Mouse (Mus musculus): ENCODE results near the gene Hmgcs2. TPM values are rescaled to one million over a fixed set of nuclear protein-coding genes. Genes with fewer than 3 reads are reported as not detected.
A peak's percentile ranks its signal among the peaks of the same experiment; 100 is the strongest.

The Hmgcs2 gene
- polyA plus RNA-seq, 1 experiment, result not detected

DNA sequence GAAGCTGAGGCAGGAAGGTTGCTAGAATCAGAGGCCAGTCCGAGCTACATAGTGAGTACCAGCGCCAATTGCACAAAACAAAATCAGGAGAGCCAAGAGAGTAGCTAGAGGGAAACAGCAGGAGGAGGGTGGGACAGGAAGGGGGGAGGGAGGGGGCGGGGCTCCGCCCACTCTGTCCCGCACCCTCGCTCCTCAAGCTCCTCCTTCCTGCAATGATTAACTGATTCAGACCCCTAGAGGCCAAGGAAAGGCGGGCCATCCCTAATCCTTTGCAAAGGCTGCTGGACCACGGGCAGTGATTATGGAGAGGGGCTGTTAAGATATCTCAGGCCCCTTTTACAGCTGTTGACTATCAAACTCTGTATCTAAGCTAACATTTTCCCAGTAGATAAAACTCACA is 68.5 kb downstream of the Hmgcs2 start:
- Histone ChIP-seq H3K79me2 (ENCODE audit: control insufficient read depth, insufficient read depth) (no peaks in the 10 kb centered on the region), H3K4me3 (no peak overlapping the region), H3K36me3 (ENCODE audit: control insufficient read depth, insufficient read depth) (no peaks in the 10 kb centered on the region), H3ac (ENCODE audit: control insufficient read depth, insufficient read length) (no peak overlapping the region), H3K27me3 (ENCODE audit: control insufficient read depth, insufficient read depth, insufficient read length) (no peaks in the 10 kb centered on the region), H3K4me2 (ENCODE audit: low read depth) (no peak overlapping the region)
- TF ChIP-seq POLR2AphosphoS2 (IDR thresholded peaks at IDR 0.05; ENCODE audit: insufficient read length, low read depth) (no peak), TCF12 (IDR thresholded peaks at IDR 0.05; ENCODE audit: insufficient read depth, poor library complexity, severe bottlenecking) (no peak), MAX (IDR thresholded peaks at IDR 0.05; ENCODE audit: low read depth) (no peak), REST (IDR thresholded peaks at IDR 0.05; ENCODE audit: insufficient read depth, insufficient read length) (no peak), CEBPB (IDR thresholded peaks at IDR 0.05; ENCODE audit: insufficient read depth, poor library complexity, severe bottlenecking) (no peak), MYOD1 (IDR thresholded peaks at IDR 0.05; ENCODE audit: control insufficient read depth in 1 of 3, insufficient read length in 2 of 3, low read depth in 2 of 3) (no peak), SRF (IDR thresholded peaks at IDR 0.05; ENCODE audit: control insufficient read depth, insufficient read length, low read depth) (no peak), USF1 (IDR thresholded peaks at IDR 0.05; ENCODE audit: low read depth) (no peak), MYOG (IDR thresholded peaks at IDR 0.05; ENCODE audit: control insufficient read depth in 1 of 3, insufficient read depth in 1 of 3, insufficient read length in 2 of 3, low read depth in 2 of 3) (no peak), TCF3 (IDR thresholded peaks at IDR 0.05; ENCODE audit: insufficient read length, low read depth) (no peak), POLR2A (IDR thresholded peaks at IDR 0.05; ENCODE audit: insufficient read length, low read depth) (no peak), E2F4 (IDR thresholded peaks at IDR 0.05; ENCODE audit: insufficient read depth) (no peak)

DNA sequence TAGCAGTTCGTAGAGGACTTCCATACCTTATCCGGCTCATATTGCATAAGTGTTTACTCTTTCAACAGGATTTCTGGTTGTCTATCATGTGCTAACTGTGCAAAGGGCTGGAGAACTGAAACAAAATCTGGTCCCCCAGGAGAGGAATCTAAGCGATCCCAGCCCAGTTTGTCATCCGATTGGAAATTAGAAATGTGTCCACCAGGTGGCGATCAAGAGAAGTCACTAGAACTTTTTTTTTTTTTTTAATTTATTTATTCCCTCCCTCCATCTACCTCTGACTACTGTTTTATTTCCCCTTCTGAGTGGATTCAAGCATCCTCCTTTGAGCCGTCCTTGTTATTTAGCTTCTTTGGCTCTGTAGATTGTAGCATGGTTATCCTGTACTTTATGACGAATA is 73.7 kb downstream of the Hmgcs2 start:
- TF ChIP-seq CEBPB (IDR thresholded peaks at IDR 0.05; ENCODE audit: insufficient read depth, poor library complexity, severe bottlenecking) (no peak), MAX (IDR thresholded peaks at IDR 0.05; ENCODE audit: low read depth) (no peak), REST (IDR thresholded peaks at IDR 0.05; ENCODE audit: insufficient read depth, insufficient read length) (no peak), MYOD1 (IDR thresholded peaks at IDR 0.05; ENCODE audit: control insufficient read depth in 1 of 3, insufficient read length in 2 of 3, low read depth in 2 of 3) (no peak), TCF12 (IDR thresholded peaks at IDR 0.05; ENCODE audit: insufficient read depth, poor library complexity, severe bottlenecking) (no peak), POLR2AphosphoS2 (IDR thresholded peaks at IDR 0.05; ENCODE audit: insufficient read length, low read depth) (no peak), TCF3 (IDR thresholded peaks at IDR 0.05; ENCODE audit: insufficient read length, low read depth) (no peak), MYOG (IDR thresholded peaks at IDR 0.05; ENCODE audit: control insufficient read depth in 1 of 3, insufficient read depth in 1 of 3, insufficient read length in 2 of 3, low read depth in 2 of 3) (no peak), SRF (IDR thresholded peaks at IDR 0.05; ENCODE audit: control insufficient read depth, insufficient read length, low read depth) (no peak), USF1 (IDR thresholded peaks at IDR 0.05; ENCODE audit: low read depth) (no peak), POLR2A (IDR thresholded peaks at IDR 0.05; ENCODE audit: insufficient read length, low read depth) (no peak), E2F4 (IDR thresholded peaks at IDR 0.05; ENCODE audit: insufficient read depth) (no peak)
- Histone ChIP-seq H3K4me3 (no peak overlapping the region), H3ac (ENCODE audit: control insufficient read depth, insufficient read length) (no peak overlapping the region), H3K27me3 (ENCODE audit: control insufficient read depth, insufficient read depth, insufficient read length) (no peaks in the 10 kb centered on the region), H3K4me2 (ENCODE audit: low read depth) (no peak overlapping the region), H3K36me3 (ENCODE audit: control insufficient read depth, insufficient read depth) (no peaks in the 10 kb centered on the region), H3K79me2 (ENCODE audit: control insufficient read depth, insufficient read depth) (no peaks in the 10 kb centered on the region)

DNA sequence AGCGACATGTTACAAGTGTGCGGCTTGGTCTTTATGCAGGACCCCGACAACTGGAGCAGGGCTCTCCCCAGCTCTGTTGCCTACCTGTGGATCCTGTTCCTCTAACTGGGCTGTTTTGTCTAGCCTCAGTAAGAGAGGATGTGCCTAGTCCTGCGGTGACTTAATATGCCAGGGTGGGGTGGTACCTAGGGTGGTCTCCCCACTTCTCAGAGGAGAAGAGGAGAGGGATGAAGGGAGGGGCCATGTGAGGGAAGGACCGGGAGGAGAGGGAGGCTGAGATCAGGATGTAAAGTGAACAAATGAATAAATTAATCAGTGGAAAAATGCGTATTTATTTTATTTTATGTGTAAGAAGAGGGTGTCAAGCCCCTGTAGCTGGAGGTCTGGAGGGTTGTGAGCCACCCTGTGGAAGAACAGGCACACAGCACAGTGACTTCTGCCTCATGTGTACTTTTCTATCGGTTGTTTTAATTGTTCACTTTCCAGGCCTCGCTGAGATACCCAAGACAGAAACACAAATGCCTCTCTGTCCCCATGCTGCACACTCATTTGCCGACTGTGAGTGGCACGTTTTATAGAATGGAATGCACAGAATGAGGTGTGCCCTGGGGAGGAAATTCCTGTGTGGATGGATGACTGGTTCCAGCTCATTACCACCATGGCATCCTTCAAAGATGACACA is 75.2 kb downstream of the Hmgcs2 start:
- Histone ChIP-seq H3K79me2 (ENCODE audit: control insufficient read depth, insufficient read depth) (no peaks in the 10 kb centered on the region), H3K36me3 (ENCODE audit: control insufficient read depth, insufficient read depth) (no peaks in the 10 kb centered on the region), H3K4me2 (ENCODE audit: low read depth) (peak overlapping the region; percentile 60), H3K27me3 (ENCODE audit: control insufficient read depth, insufficient read depth, insufficient read length) (no peaks in the 10 kb centered on the region), H3K4me3 (no peak overlapping the region), H3ac (ENCODE audit: control insufficient read depth, insufficient read length) (no peak overlapping the region)
- TF ChIP-seq TCF3 (IDR thresholded peaks at IDR 0.05; ENCODE audit: insufficient read length, low read depth), result no peak
- TF ChIP-seq MYOD1 (IDR thresholded peaks at IDR 0.05; ENCODE audit: control insufficient read depth in 1 of 3, insufficient read length in 2 of 3, low read depth in 2 of 3), result peak in 1 of 3 experiments; percentile 73
- no peak for TF ChIP-seq MAX (IDR thresholded peaks at IDR 0.05; ENCODE audit: low read depth)
- TF ChIP-seq TCF12 (IDR thresholded peaks at IDR 0.05; ENCODE audit: insufficient read depth, poor library complexity, severe bottlenecking), result no peak
- TF ChIP-seq MYOG (IDR thresholded peaks at IDR 0.05; ENCODE audit: control insufficient read depth in 1 of 3, insufficient read depth in 1 of 3, insufficient read length in 2 of 3, low read depth in 2 of 3), result peak in 1 of 3 experiments; percentile 45
- no peak for TF ChIP-seq CEBPB (IDR thresholded peaks at IDR 0.05; ENCODE audit: insufficient read depth, poor library complexity, severe bottlenecking)

DNA sequence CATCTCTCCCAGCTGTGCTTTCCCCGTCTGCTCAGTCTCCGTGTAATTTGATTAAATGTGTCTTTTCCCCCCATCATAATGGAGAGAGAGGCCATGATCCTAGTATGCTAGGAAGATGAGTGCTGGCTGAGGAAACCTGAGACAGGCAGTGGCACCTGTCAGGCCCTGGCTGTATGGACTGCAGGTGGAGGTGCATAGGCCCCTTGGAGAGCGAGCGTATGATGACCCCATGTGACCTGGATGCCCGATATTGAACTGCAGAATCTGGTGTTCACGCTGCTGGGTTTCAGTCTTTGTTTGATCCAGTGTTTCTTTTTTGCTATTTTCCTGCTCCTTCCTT is 75.8 kb downstream of the Hmgcs2 start:
- H3K27me3 ChIP-seq (ENCODE audit: control insufficient read depth, insufficient read depth, insufficient read length), result no peaks in the 10 kb centered on the region

More for the DNA sequence above, 75.8 kb downstream of the Hmgcs2 start:
- H3K36me3 ChIP-seq (ENCODE audit: control insufficient read depth, insufficient read depth), result no peaks in the 10 kb centered on the region
- no peaks in the 10 kb centered on the region for H3K79me2 ChIP-seq (ENCODE audit: control insufficient read depth, insufficient read depth)
- H3ac ChIP-seq (ENCODE audit: control insufficient read depth, insufficient read length), result no peak overlapping the region
- no peak overlapping the region for H3K4me3 ChIP-seq
- peak overlapping the region; percentile 60 for H3K4me2 ChIP-seq (ENCODE audit: low read depth)
- TF ChIP-seq MAX (IDR thresholded peaks at IDR 0.05; ENCODE audit: low read depth), result no peak
- no peak for TF ChIP-seq TCF12 (IDR thresholded peaks at IDR 0.05; ENCODE audit: insufficient read depth, poor library complexity, severe bottlenecking)
- no peak for TF ChIP-seq TCF3 (IDR thresholded peaks at IDR 0.05; ENCODE audit: insufficient read length, low read depth)

Data from myocyte (in vitro differentiated cells).